Mouse (Mus musculus): ENCODE measurements around the gene Exoc6b. TPM values are rescaled to one million over a fixed set of nuclear protein-coding genes. Genes with fewer than 3 reads are reported as not detected.

Gene Exoc6b
- polyA plus RNA-seq, 1 experiment from 2014 or later = 43.7 TPM

- Histone ChIP-seq H3K9me3 (no peaks in the 10 kb centered on the region), H3K4me2 (no peak overlapping the region), H3K4me3 (replicated peaks) (no peak overlapping the region), H3K27ac (no peak overlapping the region), H3K4me1 (peaks cover 13% of the 10 kb centered on the region), H3K9ac (no peak overlapping the region), H3K27me3 (peaks cover 13% of the 10 kb centered on the region; the same call in 1 of the 2 replicates), H3K36me3 (replicated peaks) (no peaks in the 10 kb centered on the region)
- WGBS = 82% methylated on average over 6 of the region's 6 CpGs
- ATAC-seq (ENCODE audit: low FRiP score) = no peak
Measured at GRCm38 (mm10) chr6:84568880-84569279, 500.4 kb downstream of the Exoc6b start.

Other genes with a start within 250 kb of the Exoc6b start
- 28.9 and 31.7 TPM in 2 replicates for gene Spr, start 68.3 kb upstream of the Exoc6b start, polyA plus RNA-seq (2016; fragmentation: Nextera tagmentation; extraction: Ambion mirVana)
- gene Emx1, start 117.9 kb upstream of the Exoc6b start, polyA plus RNA-seq (2016; fragmentation: Nextera tagmentation; extraction: Ambion mirVana) = 71.6 and 89.0 TPM in 2 replicates